Mouse (Mus musculus): ENCODE measurements around the gene Zcchc3. TPM values are rescaled to one million over a fixed set of nuclear protein-coding genes. Genes with fewer than 3 reads are reported as not detected.

The Zcchc3 gene
- 12.6 and 14.7 TPM in 2 replicates for polyA plus RNA-seq (2015; fragmentation: Nextera tagmentation; extraction: Ambion mirVana)

DNA sequence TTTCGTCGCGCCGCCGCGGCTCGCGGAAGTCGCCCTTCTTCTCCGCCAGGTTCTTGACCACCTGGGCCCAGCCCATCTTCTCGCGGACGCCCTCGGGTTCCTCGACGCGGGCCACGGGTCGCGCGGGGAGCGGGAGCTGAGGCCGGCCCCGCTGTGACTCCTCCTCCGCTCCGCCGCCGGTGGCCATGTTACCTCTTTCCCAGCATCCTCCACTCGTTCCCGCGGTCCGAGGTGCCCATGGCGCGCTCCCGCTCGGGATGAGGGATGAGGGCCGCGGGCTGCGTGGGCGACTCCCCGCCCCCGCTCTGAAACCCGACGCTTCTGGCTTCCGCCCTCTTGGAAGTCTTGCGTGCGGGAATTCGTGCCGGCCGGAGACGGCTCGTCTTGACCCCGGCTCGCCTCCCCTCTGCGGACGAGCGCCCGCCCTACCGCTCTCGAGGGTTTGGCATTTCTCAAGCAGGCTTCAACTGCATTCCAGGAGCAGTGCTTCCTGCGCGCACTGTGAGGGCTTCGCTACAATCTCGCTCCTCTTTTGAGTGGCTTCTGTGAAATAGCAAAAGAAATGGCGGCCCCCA lies at the start of gene Zcchc3:
Gene Zcchc3 (minus strand): TSS at position 437 of the 575 bp plus-strand sequence.
- Histone ChIP-seq H3K4me3 (ENCODE audit: low read depth, low read length) (peak within 1 kb of the TSS; percentile 72), H3K4me1 (ENCODE audit: control insufficient read depth, insufficient read depth, low read length) (peaks cover 38% of the 10 kb centered on the region), H3K4me2 (ENCODE audit: low read length) (peak within 1 kb of the TSS; percentile 88), H3K36me3 (ENCODE audit: control insufficient read depth, insufficient read depth, low read length) (no peaks in the 10 kb centered on the region), H3K27ac (ENCODE audit: low read length) (peak within 1 kb of the TSS; percentile 94), H3K9me3 (replicated peaks; ENCODE audit: control insufficient read depth, low read length, poor library complexity, severe bottlenecking) (no peaks in the 10 kb centered on the region), H3K9ac (ENCODE audit: low read depth, low read length) (peak within 1 kb of the TSS; percentile 80), H3K27me3 (ENCODE audit: control insufficient read depth, insufficient read depth, low read depth, low read length) (no peaks in the 10 kb centered on the region)
- under 1% methylated on average over 53 of the region's 65 CpGs for WGBS
- ATAC-seq, result peak; percentile 78

DNA sequence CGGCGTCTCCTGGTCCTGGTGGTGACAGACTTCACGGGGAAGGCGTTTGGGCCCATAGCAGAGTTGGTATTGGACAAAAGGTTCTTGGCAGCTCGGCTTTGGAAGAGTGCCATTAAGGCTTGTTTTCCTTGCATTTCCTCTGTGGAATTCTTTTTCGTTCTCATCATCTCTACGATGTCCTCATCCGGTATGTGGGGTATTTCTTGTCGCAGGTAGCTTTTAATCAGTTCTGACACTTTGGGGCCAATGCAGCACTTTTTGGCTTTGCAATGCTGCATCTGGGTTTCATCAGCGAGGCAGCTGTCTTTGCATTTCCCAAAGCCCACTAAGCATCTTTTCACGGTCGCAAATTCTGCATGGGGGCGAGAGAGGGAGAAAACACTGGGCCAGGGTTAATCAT lies 44.4 kb upstream of the Zcchc3 start:
- no peak for ATAC-seq
- H3K27me3 ChIP-seq (ENCODE audit: control insufficient read depth, insufficient read depth, low read depth, low read length), result no peaks in the 10 kb centered on the region
- no peaks in the 10 kb centered on the region for H3K36me3 ChIP-seq (ENCODE audit: control insufficient read depth, insufficient read depth, low read length)
- H3K27ac ChIP-seq (ENCODE audit: low read length), result no peak overlapping the region
- 73% methylated on average over 13 of the region's 13 CpGs for WGBS
- no peak overlapping the region for H3K4me3 ChIP-seq (ENCODE audit: low read depth, low read length)
- H3K4me2 ChIP-seq (ENCODE audit: low read length), result no peak overlapping the region
- H3K9me3 ChIP-seq (replicated peaks; ENCODE audit: control insufficient read depth, low read length, poor library complexity, severe bottlenecking), result no peaks in the 10 kb centered on the region; the same call in 1 of the 2 replicates
- H3K4me1 ChIP-seq (ENCODE audit: control insufficient read depth, insufficient read depth, low read length), result no peaks in the 10 kb centered on the region
- H3K9ac ChIP-seq (ENCODE audit: low read depth, low read length), result no peak overlapping the region

DNA sequence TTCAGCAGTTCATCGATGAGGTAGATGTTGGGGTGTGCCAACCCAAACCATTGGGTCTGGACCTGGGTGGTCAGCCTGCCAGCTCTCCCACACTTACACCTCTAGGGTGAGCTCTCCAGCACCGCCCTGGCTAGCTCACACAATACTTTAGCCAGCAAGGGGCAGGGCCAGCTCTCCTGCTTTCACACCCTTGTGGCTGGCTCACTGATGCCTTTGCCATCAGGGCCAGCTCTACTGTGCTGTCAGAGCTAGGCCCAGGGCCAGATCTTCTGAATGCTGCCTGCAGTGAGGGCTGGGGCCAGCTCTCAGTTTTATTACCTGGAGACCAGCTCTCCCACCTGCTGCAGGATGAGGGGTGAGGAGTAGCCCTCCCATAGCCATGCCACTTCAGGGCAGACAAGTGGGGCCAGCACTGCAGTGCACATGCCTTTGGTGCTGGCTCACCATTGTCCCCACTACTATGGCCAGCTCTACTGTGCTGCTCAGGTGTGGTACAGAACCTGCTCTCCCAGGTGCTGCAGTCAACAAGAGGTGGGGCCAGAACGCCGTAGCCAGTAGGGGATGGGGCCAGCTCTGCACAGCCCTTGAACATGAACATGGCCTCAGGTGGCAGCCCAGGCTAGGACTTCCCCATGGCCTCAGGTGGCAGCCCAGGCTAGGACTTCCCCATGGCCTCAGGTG lies 37.4 kb upstream of the Zcchc3 start:
- Histone ChIP-seq H3K9ac (ENCODE audit: low read depth, low read length) (no peak overlapping the region), H3K27ac (ENCODE audit: low read length) (no peak overlapping the region), H3K4me1 (ENCODE audit: control insufficient read depth, insufficient read depth, low read length) (no peaks in the 10 kb centered on the region), H3K27me3 (ENCODE audit: control insufficient read depth, insufficient read depth, low read depth, low read length) (no peaks in the 10 kb centered on the region), H3K9me3 (replicated peaks; ENCODE audit: control insufficient read depth, low read length, poor library complexity, severe bottlenecking) (no peaks in the 10 kb centered on the region), H3K4me3 (ENCODE audit: low read depth, low read length) (no peak overlapping the region), H3K36me3 (ENCODE audit: control insufficient read depth, insufficient read depth, low read length) (no peaks in the 10 kb centered on the region), H3K4me2 (ENCODE audit: low read length) (no peak overlapping the region)
- WGBS, result 67% methylated on average over 4 of the region's 4 CpGs
- ATAC-seq, result no peak

DNA sequence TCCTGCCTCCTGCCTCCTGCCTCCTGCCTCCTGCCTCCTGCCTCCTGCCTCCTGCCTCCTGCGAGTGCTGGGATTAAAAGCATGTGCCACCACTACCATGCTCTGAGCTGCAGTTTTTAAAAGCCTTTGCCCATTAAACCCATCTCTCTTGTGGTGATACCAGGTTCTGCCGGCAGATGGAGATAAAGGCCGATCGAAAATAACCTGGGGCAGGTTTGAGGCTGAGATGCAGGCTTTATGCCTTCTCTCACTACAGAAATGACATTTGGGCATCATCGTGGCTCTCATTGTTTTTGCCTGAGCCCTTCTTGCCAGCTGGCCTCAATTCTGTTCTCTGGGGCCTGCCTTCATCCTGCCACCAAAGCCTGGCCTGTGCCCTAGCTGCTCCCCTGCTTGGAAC lies 35.4 kb upstream of the Zcchc3 start:
- Histone ChIP-seq H3K27ac (ENCODE audit: low read length) (no peak overlapping the region), H3K9ac (ENCODE audit: low read depth, low read length) (no peak overlapping the region), H3K9me3 (replicated peaks; ENCODE audit: control insufficient read depth, low read length, poor library complexity, severe bottlenecking) (no peaks in the 10 kb centered on the region), H3K4me1 (ENCODE audit: control insufficient read depth, insufficient read depth, low read length) (no peaks in the 10 kb centered on the region), H3K27me3 (ENCODE audit: control insufficient read depth, insufficient read depth, low read depth, low read length) (no peaks in the 10 kb centered on the region), H3K4me3 (ENCODE audit: low read depth, low read length) (no peak overlapping the region), H3K36me3 (ENCODE audit: control insufficient read depth, insufficient read depth, low read length) (no peaks in the 10 kb centered on the region), H3K4me2 (ENCODE audit: low read length) (no peak overlapping the region)
- ATAC-seq, result no peak
- WGBS, result 4% methylated on average over 5 of the region's 5 CpGs

DNA sequence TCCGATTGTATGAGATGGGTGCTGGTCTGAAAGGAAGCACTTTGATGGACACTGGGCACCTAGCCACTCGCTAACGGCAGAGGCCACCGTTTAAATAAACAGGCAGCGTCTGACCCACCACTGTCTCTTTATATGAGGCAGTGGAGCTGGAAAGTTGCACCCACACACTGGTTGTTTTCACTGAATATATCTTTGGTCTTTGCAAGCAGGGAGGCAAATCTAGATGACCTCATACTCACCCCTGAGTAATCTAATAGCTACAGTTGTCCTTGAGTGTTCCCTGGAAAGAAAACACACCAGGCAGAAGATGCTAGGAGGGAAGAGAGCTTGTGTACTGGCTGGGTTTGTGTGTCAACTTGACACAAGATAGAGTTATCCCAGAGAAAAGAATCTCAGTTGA lies 32.6 kb upstream of the Zcchc3 start:
- Histone ChIP-seq H3K36me3 (ENCODE audit: control insufficient read depth, insufficient read depth, low read length) (no peaks in the 10 kb centered on the region), H3K9me3 (replicated peaks; ENCODE audit: control insufficient read depth, low read length, poor library complexity, severe bottlenecking) (no peaks in the 10 kb centered on the region), H3K4me2 (ENCODE audit: low read length) (no peak overlapping the region), H3K4me3 (ENCODE audit: low read depth, low read length) (no peak overlapping the region), H3K4me1 (ENCODE audit: control insufficient read depth, insufficient read depth, low read length) (no peaks in the 10 kb centered on the region), H3K9ac (ENCODE audit: low read depth, low read length) (no peak overlapping the region), H3K27ac (ENCODE audit: low read length) (no peak overlapping the region), H3K27me3 (ENCODE audit: control insufficient read depth, insufficient read depth, low read depth, low read length) (no peaks in the 10 kb centered on the region)
- no peak for ATAC-seq
- WGBS, result 62% methylated on average over 5 of the region's 5 CpGs

DNA sequence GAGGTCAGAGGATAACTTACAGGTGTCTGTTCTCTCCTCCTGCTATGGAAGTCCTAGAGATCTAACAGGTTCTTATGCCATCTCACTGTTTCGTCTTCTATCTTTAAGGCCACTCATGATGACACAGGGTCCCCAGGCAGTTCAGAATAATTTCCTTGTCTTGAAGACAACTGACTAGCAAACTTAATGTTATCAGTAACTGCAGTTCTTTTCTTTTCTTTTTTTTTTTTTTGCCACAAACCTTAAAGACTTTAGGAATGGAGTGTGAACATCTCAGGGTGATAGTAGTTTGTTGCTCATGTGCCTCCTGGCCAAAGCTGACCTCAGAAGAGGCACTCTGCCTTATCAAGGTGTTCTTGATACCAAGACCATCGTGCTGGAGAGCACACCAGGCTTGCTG lies 31.8 kb upstream of the Zcchc3 start:
- Histone ChIP-seq H3K27ac (ENCODE audit: low read length) (no peak overlapping the region), H3K4me2 (ENCODE audit: low read length) (no peak overlapping the region), H3K9ac (ENCODE audit: low read depth, low read length) (no peak overlapping the region), H3K27me3 (ENCODE audit: control insufficient read depth, insufficient read depth, low read depth, low read length) (no peaks in the 10 kb centered on the region), H3K36me3 (ENCODE audit: control insufficient read depth, insufficient read depth, low read length) (no peaks in the 10 kb centered on the region), H3K9me3 (replicated peaks; ENCODE audit: control insufficient read depth, low read length, poor library complexity, severe bottlenecking) (no peaks in the 10 kb centered on the region), H3K4me1 (ENCODE audit: control insufficient read depth, insufficient read depth, low read length) (no peaks in the 10 kb centered on the region), H3K4me3 (ENCODE audit: low read depth, low read length) (no peak overlapping the region)
- no peak for ATAC-seq
- WGBS, result 69% methylated on average over 2 of the region's 2 CpGs

DNA sequence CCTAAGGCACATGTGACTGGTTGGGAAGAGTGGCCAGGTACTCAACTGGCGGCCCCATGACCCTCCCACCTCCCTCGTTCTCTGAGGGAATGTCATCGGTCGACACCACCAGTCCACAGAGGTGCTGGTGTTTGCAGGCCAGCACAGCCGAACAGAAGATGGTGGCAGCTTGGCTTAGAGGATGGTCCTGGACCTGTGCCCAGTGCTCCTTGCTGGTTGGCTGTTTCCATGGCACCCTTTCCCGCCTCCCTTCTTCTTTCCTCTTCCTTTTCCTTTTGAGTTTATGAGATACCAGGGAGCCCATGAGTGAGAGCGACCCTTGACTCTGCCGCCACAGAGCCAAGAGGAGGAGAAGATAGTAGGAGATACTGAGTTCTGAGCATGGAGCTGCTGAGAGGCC lies 28.5 kb upstream of the Zcchc3 start:
- H3K27ac ChIP-seq (ENCODE audit: low read length), result no peak overlapping the region
- no peak overlapping the region for H3K4me3 ChIP-seq (ENCODE audit: low read depth, low read length)
- H3K4me2 ChIP-seq (ENCODE audit: low read length), result no peak overlapping the region
- ATAC-seq, result no peak
- no peaks in the 10 kb centered on the region for H3K4me1 ChIP-seq (ENCODE audit: control insufficient read depth, insufficient read depth, low read length)
- WGBS, result 84% methylated on average over 8 of the region's 8 CpGs
- no peak overlapping the region for H3K9ac ChIP-seq (ENCODE audit: low read depth, low read length)
- no peaks in the 10 kb centered on the region for H3K27me3 ChIP-seq (ENCODE audit: control insufficient read depth, insufficient read depth, low read depth, low read length)
- H3K36me3 ChIP-seq (ENCODE audit: control insufficient read depth, insufficient read depth, low read length), result no peaks in the 10 kb centered on the region
- H3K9me3 ChIP-seq (replicated peaks; ENCODE audit: control insufficient read depth, low read length, poor library complexity, severe bottlenecking), result no peaks in the 10 kb centered on the region

DNA sequence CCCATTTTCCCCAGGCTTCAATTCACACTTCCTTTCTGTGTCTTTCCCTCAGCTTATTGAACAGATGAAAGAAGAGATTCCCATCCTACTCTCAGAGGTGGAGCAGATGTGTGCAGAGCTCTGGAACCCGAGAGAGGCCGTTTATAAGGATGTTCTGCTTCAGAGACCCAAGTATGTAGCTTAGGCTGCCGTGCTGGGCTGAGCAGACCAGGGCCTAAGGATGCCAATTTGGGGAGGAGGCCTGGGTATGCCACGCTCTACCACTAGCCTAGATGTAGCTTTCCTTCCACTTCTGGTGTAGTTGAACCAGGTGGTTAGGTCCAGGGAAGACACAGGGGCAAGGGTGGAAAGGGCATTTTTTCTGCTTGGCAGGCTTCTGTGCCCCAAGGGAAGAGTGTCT lies 27.5 kb upstream of the Zcchc3 start:
- WGBS, result 55% methylated on average over 4 of the region's 4 CpGs
- Histone ChIP-seq H3K9ac (ENCODE audit: low read depth, low read length) (no peak overlapping the region), H3K27ac (ENCODE audit: low read length) (no peak overlapping the region), H3K9me3 (replicated peaks; ENCODE audit: control insufficient read depth, low read length, poor library complexity, severe bottlenecking) (no peaks in the 10 kb centered on the region), H3K27me3 (ENCODE audit: control insufficient read depth, insufficient read depth, low read depth, low read length) (no peaks in the 10 kb centered on the region), H3K4me2 (ENCODE audit: low read length) (no peak overlapping the region), H3K4me3 (ENCODE audit: low read depth, low read length) (no peak overlapping the region), H3K36me3 (ENCODE audit: control insufficient read depth, insufficient read depth, low read length) (no peaks in the 10 kb centered on the region), H3K4me1 (ENCODE audit: control insufficient read depth, insufficient read depth, low read length) (peaks cover under 1% of the 10 kb centered on the region; the same call in 1 of the 2 replicates)
- no peak for ATAC-seq

DNA sequence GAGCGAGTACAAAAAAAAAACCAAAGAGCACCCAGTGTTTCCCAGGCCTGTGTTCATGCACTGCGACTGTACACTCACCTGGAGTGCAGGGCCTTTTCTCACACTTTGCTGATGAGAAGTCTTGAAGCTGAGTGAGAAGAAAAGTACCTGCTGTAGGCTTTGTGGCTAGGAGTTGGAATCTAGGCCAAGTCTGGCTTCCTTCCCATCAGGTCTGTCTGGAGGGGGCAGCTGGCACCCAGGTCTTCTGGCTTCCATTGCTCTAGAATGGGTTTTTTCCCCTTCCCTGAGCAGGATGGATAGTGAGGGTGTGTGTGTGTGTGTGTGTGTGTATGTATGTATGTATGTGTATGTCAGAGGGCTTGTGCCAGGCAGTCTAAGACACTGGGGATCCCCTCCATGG lies 25.0 kb upstream of the Zcchc3 start:
- Histone ChIP-seq H3K4me3 (ENCODE audit: low read depth, low read length) (no peak overlapping the region), H3K9ac (ENCODE audit: low read depth, low read length) (no peak overlapping the region), H3K9me3 (replicated peaks; ENCODE audit: control insufficient read depth, low read length, poor library complexity, severe bottlenecking) (no peaks in the 10 kb centered on the region), H3K4me1 (ENCODE audit: control insufficient read depth, insufficient read depth, low read length) (peaks cover 6% of the 10 kb centered on the region; the same call in 1 of the 2 replicates), H3K27me3 (ENCODE audit: control insufficient read depth, insufficient read depth, low read depth, low read length) (no peaks in the 10 kb centered on the region), H3K27ac (ENCODE audit: low read length) (no peak overlapping the region), H3K36me3 (ENCODE audit: control insufficient read depth, insufficient read depth, low read length) (no peaks in the 10 kb centered on the region), H3K4me2 (ENCODE audit: low read length) (no peak overlapping the region)
- 88% methylated on average over 2 of the region's 2 CpGs for WGBS
- no peak for ATAC-seq

Measured in midbrain, embryonic 16.5 days (tissue).